Mouse (Mus musculus) adrenal gland, postnatal 25 days (tissue): ENCODE measurements at regions not wholly inside any gene's neighbourhood (a gene's known extent, or its start where the extent isn't known, plus 50 kb on each side); places are given as distances from the start of the nearest gene placed in this dataset.

Source experiments
- DNase-seq: peaks from one replicate; pipeline ENCODE4 v3.0.0; 2021; ENCODE audit warnings: mixed read lengths

DNA sequence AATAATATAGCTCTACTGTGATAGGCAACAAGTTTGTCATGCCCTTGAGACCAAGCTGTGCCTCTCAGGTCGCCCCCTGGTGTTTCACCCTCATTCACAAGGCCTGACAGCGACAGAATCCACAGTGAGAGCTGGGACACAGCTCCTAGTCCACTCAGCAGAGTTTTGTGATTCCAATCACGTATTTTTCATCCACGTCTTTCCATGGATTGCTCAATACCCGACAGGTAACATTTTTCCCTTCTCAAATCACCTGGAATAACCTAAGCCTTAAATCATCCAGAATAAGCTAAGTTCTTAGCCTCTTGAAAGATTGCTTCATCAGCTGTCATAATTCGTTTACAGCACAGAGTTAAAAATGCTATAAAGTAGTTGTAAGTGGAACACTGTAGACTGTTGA, 211.3 kb downstream of the Ccdc91 start:
- no peak for DNase-seq

- no peak for DNase-seq
These were observed 222.6 kb downstream of the Ccdc91 start for GRCm38 (mm10) chr6:147698255-147698654.

DNA sequence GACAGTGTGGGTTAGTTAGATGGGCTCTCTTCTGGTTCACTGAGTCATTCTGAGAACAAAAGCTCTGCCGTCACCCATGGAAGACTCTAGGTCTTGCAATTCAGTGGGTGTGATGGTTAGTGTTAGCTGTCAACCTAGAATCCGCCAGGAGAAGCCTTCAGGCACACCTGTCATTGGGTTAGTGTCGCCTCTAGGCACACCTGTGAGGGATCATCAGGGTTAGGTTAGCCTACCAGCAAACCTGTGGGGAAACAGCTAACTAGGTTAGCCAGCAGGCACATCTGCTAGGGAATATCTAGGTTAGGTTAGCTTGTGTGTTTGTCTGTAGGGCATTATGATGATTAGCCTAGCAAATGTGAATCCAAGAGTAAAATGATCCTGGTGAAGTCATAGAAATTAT, 223.8 kb downstream of the Ccdc91 start:
- DNase-seq, result no peak

DNA sequence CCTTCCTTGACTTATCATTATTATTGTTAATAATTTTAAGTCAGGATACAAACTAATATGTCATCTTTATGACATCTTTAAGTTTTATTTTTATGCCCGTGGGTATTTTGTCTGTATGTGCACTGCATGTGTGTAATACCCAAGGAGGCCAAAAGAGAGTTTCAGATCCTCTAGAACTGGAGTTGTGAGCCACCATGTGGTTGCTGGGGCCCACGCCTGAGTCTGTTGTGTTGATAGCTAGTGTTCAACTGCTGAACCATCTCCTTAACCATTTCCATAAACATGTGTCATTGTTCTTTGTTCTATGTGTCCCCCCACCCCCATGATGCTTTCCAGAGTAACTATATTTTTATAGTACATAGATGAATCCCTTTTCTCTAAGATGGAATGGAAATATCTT, 225.0 kb downstream of the Ccdc91 start:
- no peak for DNase-seq

- DNase-seq, result no peak
These were observed 226.3 kb downstream of the Ccdc91 start for GRCm38 (mm10) chr6:147701956-147702355.

- no peak for DNase-seq
These were observed 228.7 kb downstream of the Ccdc91 start for GRCm38 (mm10) chr6:147704297-147704696.

- DNase-seq, result no peak
These were observed 230.3 kb downstream of the Ccdc91 start for GRCm38 (mm10) chr6:147705936-147706335.

- no peak for DNase-seq
These were observed 231.1 kb downstream of the Ccdc91 start for GRCm38 (mm10) chr6:147706741-147707140.

- DNase-seq, result no peak
These were observed 242.6 kb downstream of the Ccdc91 start for GRCm38 (mm10) chr6:147718052-147718712.

GRCm38 (mm10) chr6:147718713-147719490, 243.3 kb downstream of the Ccdc91 start:
- DNase-seq, result no peak

DNA sequence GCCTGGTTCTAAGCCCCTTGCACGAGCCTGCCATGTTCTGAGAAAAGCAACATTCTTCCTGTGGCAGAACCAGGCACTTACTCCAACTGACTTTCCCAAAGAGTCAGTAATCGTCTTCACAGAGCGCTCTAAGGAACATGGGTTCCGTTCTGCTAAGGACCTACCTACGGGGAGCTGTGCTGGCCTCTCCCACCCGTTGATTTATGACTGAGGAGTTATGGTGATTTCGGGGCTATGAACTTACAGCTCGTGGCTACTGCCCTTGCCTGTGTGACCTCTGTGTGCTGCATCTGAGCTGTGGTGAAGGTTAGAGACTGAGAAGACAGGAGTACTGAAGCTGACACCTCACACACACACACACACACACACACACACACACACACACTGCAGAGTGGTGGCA, 243.9 kb downstream of the Ccdc91 start:
- DNase-seq, result no peak

GRCm38 (mm10) chr6:147723336-147723735, 247.7 kb downstream of the Ccdc91 start:
- DNase-seq, result no peak

DNA sequence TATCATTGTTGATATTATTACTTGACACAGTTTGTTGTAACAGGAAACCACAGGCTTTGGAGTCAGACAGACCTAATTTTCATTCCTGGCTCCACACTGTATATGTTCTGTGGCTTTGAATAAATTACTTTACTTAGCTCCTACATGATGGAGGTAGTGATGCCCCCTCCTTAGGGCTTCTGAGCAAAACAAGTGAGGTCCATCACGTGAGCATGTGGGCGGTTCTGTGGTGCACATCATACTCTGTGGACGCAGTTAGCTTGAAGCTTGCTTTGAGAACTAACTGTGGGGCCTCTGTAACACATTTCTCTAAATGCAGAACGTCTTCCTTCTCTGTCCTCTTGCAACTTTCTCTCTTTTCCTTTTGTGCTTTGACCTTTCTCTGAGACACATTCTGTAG, 251.4 kb downstream of the Ccdc91 start:
- no peak for DNase-seq

DNA sequence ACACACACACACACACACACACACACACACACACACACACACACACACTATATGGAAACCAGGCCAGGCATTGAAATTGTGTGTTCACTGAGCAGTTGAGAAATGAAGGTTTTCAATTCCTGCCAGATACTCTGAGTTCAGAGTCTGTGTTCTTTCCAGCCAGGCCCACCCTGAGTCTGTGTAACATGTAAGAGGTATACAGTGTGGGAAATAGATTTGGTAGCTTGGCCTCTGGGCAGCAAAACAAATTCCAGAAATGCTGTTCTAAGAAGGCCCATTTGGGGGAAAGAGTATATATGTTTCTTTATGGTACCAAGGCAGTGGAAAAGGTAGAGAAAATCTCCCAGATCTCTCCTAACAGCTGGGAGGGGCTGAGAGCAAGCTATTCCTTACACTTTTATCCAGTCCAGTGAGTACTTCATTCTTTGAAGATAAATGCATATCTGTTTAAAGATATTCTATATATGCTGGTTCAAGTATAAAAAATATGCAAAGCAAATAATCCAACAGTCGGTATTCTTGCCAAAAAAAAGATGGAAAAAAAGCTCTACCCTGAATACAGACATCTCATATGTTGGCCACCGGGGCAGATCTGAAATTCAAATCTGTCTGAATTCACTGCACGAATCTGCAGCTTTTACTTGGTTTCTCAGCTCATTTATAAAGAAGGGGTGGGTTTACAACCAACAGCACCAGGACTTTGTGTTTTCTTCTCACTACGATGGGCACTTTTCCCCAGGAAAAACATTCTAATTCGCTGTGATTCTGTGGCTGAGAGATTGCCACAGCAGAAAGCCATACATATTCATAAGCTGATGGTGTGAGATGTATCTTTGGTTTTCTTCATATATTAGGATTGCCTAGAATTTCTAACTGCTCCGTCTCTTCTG, 252.3 kb downstream of the Ccdc91 start:
- DNase-seq, result no peak

GRCm38 (mm10) chr6:147729721-147730120, 254.1 kb downstream of the Ccdc91 start:
- no peak for DNase-seq

GRCm38 (mm10) chr6:147738621-147739325, 263.1 kb downstream of the Ccdc91 start:
- peak; percentile 55 for DNase-seq

- peak; percentile 13 for DNase-seq
These were observed 265.8 kb downstream of the Ccdc91 start for GRCm38 (mm10) chr6:147741446-147741845.

DNA sequence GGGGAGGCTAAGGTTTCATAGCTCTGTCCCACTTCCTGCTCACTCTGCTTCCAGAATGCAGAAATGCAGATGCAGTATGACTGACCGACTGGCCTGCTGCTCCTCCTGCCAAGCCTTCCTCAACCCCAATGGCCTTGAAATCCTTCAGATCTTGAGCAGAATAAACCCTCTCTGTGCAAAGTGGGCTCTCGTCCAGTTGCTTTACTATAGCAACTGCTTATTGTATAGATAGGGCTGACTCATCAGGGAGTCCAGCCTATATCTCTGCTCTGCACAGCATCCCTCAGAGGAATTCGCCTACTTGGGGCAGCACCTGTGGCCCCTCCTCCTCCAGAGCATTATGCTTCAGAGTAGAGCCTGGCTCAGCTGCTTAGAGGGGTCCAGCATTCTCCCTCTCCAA, 268.5 kb downstream of the Ccdc91 start:
- DNase-seq, result no peak

DNA sequence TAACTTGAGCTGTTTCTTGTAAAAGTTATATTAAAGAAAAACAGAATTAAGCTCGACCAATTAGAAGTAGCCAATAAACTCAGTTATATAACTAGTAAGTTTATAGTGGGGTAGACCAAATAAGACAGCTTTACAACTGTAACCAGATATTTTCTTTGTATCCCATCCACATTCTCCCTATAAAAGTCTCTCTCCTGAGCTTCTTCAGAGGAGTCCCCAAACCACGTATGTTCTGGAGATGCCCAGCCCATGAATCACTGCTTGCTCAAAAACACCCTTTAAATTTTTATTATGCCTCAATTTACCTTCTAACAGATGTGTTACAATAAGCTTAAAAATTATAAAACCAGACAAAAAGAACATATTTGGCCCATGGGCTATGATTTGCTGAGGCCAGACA, 270.1 kb downstream of the Ccdc91 start:
- no peak for DNase-seq

DNA sequence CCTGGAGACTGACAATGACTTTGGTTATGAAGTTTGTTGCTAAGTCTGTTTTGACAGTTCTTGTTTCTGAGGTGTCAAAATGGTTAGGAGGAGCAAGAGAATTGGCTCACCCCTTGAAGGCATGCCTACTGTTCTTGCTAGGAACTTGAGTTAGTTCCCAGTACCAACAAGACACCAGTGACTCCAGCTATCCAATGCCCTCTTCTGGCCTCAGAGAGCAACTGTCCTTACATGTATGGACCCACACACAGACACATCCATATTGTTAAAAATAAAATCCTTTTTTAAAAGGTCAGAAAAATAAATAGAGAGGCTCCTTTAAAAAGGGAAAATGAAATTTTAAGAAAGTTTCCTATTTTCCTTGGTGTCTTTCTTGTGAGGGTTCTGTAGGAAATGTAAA, 272.3 kb downstream of the Ccdc91 start:
- no peak for DNase-seq

GRCm38 (mm10) chr6:147752301-147752700, 276.7 kb downstream of the Ccdc91 start:
- DNase-seq, result peak; percentile 31

- no peak for DNase-seq
These were observed 278.2 kb downstream of the Ccdc91 start for GRCm38 (mm10) chr6:147753828-147754227.
